Mouse (Mus musculus) gastrocnemius, postnatal 14 days (tissue): Measurements from ENCODE around the gene Atxn1. TPM values are rescaled to one million over a fixed set of nuclear protein-coding genes. Genes with fewer than 3 reads are reported as not detected.

Experiments
- DNase-seq: peaks from one replicate; pipeline ENCODE4 v3.0.0; 2021; ENCODE audit warnings: mixed read lengths
- intact Hi-C: fragments of 180-260 bp; cut with DNase I; formaldehyde crosslinking; loops from one replicate; pipeline ENCODE4 v1.15.1; 2025; ENCODE audit warnings: low total_unique reads
- total RNA-seq, 2 experiments: library from RNA; stranded (reverse); gene quantifications; 2 replicates each; pipeline ENCODE4 v1.2.3; 2021

Atxn1 gene
- total RNA-seq, 2 experiments from 2014 or later: 23.5 to 23.8 TPM

DNA sequence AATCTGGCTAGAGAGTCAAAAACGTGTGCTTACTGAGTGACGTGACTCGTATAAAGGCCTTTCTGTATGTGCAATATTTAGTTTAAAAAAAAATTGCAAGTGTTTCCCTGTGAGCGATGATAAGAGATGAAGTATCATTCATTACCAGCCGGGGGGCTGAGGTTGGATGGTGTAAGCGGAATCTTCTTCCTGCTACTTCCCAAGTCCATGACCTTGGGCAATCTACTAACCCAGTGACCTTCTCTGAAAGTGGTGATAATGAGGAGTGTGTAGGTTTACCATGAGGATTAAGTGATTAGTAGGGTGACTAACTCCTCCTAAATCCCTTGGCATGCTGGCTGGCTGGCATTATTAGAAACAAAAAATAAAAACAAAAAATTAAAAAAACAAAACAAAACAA, 30.0 kb downstream of the Atxn1 start:
- intact Hi-C loops: no loop called here
- no peak for DNase-seq

DNA sequence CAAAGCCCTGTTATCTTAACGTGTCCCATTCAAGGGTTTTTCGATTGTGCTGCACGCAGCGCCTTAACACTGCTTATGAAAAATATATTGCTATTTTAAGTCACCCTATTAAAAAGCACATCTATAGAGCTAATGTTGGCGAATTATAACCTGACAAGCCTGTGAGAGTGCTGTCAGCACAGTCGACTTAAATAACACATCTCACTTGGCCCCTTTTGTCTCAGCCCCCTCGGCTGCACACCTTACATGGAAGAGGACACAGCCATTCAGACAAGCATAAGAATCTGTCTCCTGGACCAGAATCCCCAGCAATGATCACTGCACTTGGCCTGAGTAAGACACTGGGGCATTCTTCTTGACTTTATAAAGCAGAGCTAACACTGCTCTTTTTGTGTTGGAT, 30.7 kb downstream of the Atxn1 start:
- DNase-seq: no peak
- intact Hi-C loops: no loop called here

DNA sequence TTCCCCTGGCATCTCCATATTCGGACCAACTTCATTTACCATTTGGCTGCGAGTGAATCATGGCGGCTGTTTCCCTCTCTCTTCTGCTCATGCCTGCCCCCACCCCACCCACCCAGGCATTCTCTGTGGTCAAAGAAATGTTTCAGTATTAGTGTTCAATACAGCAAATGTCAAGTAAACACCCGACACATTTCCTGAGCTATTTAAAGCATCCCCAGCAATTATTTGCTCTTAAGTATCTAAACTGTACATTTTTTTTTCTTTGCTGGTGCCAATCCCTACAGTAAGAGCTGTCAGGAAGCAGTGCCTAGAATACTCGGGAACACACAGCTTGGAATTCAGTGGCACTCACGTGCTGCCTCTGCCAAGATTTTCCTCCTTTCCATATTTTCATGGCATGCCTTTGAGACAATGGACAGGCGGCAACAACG, 32.3 kb downstream of the Atxn1 start:
- intact Hi-C loops: no loop called here
- DNase-seq: no peak

DNA sequence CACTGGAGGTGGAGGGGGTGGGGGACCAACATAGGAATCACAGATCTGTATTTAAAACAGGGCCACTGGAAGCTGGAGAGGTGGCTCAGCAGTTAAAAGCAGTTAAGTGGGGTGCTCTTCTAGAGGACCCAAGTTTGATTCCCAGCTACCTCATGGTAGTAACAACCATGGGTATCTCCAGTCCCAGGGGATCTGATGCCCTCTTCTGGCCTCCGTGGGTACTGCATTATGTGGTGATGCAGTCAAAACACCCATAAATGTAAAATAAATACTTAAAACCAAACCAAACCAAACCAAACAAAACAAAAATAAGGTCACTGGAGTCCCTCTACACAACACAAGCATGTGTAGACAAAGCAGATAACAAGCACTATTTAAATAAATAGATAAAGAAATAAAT, 32.9 kb downstream of the Atxn1 start:
- intact Hi-C loops: no loop called here
- no peak for DNase-seq

DNA sequence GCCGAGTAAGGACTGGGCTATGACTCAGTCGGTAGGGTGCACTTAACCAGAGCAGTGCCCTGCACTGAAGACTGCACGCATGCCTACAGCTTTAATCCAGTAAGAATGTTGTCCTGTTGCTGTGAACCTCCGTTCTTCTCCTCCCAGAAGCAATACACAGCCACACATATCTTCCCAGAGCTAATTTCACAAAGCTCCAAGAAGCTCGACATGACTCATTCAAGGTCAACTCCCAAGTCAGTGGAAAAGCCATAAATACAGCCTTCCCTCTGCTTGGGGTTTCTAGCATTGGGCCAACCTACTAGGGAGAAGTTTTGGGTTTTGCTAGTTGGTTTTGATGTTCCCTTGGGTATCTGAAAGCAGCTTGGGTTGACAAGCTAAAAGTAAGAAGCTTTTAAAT, 33.6 kb downstream of the Atxn1 start:
- intact Hi-C loops: no loop called here
- no peak for DNase-seq

DNA sequence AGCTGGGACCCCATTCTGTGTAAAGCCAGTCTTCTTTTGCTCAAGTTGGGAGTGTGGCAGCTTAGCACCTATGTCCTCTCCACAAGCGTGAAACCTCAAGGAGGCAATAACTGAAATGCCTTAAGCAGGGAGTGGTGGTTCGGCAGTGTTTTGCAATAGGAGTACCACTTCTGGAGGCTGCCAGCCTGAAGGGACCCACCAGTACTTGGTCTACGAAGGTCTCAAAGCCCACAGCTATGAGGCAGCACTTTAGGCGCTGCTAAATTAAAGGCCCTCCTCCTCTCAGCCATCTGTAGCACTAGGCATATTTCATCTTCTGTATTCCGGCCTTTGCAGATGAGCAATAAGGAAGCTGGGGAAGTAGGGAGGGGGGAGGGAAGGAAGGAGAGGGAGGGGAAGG, 35.1 kb downstream of the Atxn1 start:
- intact Hi-C loops: no loop called here
- no peak for DNase-seq

DNA sequence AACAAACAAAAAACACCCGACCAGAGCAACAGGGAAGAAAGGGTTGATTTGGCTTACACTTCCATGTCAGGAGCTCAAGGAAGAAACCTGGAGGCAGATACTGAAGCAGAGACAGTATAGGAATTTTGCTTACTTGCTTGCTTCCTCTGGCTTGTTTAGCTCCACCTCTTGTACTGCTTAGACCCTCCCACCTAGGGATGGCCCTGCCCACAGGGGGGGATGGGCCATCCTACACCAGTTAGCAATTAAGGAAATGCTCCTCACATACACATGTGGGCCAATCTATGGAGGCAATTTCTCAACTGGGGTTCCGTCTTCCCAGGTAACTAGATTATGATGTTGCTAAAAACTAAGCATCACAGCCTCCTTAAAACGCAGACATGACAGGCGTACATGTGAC, 39.5 kb downstream of the Atxn1 start:
- no peak for DNase-seq
- intact Hi-C loops: no loop called here

DNA sequence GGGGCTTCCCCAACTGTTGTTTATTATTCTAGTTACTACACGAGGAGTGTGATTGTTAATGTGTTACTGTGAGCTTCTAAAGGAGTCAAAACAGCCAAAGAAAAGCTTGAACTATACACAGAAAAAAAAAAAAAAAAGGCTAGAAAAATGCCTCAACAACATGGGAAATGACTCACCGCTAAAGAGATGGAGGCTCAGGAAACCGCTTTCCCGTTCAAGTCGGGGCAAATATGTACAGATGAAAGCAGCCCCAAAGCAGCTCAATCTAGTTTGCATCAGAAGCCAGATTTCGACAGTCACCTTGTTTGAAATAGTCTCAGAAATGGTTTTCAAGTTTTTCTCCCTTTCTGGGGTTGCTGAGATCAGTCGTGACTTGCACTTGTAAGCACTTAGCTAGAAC, 40.3 kb downstream of the Atxn1 start:
- intact Hi-C loops: no loop called here
- no peak for DNase-seq

DNA sequence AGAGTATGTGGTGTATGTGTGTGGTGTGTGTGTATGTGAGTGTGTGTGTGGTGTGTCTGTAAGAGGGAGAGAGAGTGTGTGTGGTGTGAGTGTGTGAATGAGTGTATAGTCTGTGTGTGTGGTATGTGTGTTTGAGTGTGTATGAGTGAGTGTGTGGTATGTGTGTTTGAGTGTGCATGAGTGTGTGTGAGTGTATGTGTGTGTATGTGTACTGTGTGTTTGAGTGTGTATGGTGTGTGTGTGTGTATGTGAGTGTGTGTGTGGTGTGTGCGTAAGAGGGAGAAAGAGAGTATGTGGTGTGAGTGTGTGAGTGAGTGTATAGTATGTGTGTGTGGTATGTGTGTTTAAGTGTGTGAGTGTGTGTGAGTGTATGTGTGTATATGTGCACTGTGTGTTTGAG, 41.7 kb downstream of the Atxn1 start:
- intact Hi-C loops: no loop called here

DNA sequence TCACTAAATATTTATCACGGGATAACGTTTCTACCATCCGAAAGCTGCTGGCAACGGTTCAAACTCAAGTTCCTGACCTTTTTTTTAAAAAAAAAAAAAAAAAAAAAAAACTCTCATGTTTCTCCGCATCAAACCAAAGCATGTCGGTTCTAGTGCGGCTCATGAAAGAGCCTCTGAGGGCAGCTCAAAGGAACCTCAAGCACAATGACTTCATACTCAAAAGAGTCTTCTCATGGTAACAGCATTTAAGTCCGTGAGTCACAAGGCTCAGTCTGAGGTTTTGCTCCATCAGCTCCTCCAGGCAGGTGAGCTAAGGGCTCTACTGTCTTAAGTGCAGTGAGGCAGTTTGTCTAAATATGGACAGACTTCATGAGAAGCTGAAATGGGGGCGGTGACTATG, 42.3 kb downstream of the Atxn1 start:
- intact Hi-C loops: no loop called here
- no peak for DNase-seq

More for the DNA sequence above, 41.7 kb downstream of the Atxn1 start:
- no peak for DNase-seq

DNA sequence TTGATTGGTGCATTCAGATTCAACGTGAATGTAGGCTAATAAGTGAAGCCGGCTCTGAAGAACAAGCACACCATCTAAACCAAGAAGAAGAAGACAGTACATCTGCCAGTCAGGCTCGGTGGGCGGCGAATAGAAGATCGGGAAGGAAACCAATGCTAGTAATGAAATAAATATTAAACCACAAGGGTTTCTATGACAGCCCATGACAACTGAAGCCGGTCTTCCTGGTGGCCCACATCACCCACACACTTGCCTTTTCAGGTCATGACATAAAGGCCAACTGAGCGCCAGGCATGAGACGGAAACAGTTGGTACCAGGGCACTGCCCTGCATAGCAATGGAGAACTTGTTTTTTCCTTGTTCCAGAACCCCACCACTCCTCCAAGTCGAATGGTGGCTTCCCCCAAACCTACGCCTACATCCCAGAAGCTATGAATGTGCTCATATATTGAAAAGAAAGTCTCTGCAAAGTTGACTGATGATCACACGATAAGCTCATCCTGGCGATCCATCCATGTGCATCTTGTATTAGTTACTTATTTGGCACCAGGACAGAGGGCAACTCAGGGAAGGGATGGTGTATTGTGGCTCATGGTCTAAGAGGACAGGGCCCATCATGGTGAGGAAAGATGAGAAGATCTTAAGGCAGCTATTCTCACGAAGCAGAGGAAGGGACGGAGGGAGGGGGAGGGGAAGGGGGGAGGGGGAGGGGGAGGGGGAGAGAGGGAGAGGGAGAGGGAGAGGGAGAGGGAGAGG, 45.7 kb downstream of the Atxn1 start:
- intact Hi-C loops: no loop called here
- no peak for DNase-seq

DNA sequence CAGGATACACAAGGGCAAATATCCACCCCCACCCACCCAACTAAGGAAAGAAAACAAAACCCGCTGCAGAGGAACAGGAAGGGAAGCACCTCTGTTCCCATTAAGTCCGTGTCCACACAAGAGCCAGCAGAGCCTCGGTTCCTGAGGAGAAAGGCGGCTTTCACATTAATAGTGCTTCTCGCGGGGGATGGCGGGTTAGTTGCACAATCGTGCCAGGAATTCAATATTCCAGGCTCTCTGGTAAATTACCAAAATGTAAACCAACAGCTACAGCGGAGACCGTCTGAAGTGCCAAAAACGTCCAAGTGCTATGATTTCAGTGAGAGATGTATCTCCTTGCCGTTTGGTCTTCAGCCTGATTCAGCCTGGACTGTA, 46.8 kb downstream of the Atxn1 start:
- DNase-seq: no peak
- intact Hi-C loops: no loop called here

DNA sequence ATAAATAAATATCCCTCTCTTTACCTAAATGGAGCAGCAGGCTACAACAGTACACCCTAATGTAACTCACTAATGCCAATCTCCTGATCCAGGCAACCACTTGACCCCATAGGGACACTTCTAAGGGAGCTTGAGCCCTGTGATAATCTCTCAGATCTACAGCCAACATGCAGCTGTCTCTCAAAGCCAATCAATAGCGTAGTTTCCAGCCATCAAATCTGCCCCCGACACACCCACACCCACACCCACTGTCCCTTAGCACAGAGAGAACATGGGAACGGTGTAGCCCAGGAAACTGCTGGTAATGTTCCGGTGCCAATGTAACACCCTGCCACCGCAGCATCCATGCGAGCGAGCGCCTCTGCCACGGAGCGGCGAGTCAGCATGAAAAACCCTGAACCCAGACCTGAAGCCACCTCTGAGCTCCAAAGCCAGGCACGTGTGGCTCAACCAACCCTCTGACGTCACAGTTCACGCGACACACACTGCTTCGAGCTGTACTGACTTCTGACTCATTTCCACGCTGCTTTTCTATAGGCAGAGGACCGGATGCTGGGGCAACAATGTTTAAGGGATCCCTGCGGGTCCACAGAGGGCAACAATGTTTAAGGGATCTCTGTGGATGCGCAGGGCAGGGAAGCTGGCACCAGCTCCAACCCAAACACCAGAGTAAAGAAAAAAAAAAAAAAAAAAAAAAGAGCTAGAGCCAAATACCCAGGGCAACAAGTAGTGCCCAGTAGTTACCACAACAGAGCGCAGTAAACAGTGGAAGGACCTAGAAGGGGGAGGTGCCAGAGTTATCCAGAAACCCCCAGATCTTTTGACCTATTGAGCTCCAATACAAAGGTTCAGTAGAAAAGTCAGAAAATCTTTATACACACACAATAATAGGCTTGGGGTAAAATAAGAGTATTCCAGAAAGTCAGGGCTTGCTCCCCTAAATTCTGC, 47.5 kb downstream of the Atxn1 start:
- intact Hi-C loops: no loop called here
- no peak for DNase-seq

DNA sequence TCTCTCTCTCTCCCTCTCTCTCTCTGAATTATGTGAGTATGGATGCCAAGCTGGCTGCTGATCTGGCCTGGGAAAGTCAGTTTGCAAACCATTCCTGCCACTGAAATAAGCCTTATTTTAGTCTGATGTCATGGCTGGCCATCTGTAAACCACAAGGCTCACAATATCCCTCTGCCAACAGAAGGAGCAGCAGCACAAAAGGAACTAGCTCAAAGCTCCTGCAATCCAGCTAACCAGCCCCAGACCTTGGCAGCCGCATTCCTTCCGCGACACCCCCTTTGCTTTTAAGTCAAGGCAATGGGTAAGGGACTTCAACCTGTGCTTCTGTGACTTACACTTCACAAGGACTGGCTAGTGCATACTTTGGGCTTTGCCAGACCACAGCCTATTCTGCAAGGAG, 48.9 kb downstream of the Atxn1 start:
- no peak for DNase-seq
- intact Hi-C loops: no loop called here

DNA sequence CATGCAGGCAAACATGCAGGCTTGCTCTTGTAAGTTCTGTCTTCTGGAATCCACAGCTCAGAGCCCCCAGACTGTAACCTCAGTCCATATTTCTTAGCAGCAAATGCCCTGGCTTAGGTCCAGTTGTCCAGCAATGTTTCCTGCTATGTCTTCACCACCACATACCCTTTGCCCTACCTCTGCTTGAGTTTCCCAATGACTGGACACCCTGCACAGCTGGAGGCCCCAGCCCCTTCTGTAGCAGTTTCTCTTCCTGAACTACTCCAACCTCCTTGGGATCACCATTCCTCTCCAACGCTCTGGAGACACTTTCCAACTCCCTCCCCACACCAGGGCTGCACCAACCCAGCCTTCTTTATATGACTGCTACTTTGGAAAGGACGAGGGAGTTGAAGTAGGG, 49.8 kb downstream of the Atxn1 start:
- DNase-seq: no peak
- intact Hi-C loops: no loop called here

DNA sequence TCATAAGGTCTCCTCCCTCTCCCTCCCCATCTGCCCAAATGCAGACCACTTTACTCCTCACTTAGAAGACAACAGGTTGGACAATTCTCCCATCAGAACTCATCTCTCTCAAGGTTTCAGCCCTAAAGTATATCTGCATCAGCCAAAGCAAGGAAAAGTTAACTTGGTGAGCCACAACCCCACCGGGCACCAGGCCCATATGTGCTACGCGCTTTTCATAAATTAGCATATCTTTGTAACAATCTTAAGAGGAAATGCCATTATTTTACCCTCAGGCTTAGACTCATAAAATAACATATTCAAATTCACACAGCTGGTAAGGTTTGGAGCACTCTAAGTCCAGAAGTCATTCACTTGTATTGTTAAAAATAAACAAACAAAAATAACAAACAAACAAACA, 50.7 kb downstream of the Atxn1 start:
- intact Hi-C loops: no loop called here
- DNase-seq: no peak

DNA sequence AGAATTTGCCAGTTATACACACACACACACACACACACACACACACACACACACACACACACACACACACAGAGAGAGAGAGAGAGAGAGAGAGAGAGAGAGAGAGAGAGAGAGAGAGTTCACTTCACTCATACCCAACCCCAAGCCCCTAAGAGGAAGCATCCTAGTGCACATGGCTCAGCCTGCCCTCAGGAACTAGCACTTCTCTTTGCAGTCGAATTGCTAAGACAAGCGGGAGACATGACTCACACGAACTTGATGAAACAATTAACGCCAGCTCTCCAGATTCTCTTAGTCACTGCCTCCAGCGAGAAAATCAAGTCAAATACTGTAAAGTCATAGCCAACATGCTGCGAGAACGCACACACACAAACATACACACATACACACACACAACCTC, 53.0 kb downstream of the Atxn1 start:
- no peak for DNase-seq
- intact Hi-C loops: no loop called here

DNA sequence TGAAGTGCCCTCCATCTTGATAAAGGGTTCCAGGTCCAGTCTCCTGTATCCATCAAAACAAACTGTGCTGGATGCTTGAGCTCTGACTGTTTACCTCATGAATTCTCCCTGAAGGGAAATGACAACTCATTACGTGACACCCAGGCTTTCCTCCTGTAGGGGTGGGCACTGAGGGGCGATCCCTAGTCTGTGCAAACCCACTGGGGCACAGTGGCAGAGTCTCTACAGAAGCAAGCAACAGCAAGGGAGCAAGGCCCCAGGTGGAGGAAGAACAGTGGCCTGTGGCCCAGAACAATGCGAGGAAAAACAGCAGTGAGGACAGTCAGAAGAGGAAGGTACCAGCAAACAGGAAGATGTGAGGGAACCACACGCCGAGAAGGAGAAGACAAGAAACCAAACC, 53.7 kb downstream of the Atxn1 start:
- intact Hi-C loops: no loop called here
- DNase-seq: no peak

DNA sequence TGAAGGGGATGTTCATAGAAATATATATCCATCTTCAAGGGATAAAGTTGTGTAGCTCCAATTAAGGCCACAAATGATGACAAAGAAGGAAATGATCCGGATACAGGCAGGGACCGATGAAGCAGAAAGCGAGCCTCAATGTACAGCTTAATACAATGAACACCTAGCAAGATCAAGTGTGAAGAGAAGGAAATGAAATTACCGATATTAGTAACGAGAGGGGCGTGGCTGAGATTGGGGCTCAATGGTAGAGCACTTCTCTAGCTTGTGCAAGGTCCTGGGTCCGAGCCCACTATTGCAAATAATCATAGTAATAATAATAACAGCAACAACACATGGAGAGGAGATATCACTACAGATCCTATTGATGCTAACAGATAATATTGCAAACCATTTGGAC, 54.5 kb downstream of the Atxn1 start:
- no peak for DNase-seq
- intact Hi-C loops: no loop called here

DNA sequence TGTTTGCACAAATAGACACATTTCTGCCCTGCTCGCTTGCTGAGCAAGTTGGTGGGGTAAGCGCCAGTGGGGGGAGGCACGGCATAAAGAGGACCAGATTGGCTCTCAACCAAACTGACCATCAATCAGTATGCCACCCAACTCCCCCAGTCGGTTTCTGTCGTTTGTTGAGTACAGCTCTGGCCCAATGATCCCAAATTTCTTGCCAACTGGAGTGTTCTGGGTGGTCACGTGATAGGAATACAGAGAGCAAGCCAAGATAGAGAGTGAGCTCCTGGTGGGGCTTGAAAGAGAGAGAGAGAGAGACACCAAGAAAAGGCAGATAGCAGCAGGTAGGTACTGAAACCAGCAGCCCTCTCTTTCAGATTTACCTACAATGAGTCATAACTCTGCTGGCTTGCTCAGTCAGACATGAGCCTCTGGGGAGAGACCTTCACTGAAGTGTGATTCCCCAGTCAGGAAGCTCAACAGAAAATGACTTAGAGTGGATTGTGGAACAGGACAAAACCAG, 57.6 kb downstream of the Atxn1 start:
- intact Hi-C loops: no loop called here

More for the DNA sequence above, 57.6 kb downstream of the Atxn1 start:
- DNase-seq: no peak
